Mouse (Mus musculus): Measurements from ENCODE around the gene Tigd3. TPM values are rescaled to one million over a fixed set of nuclear protein-coding genes. Genes with fewer than 3 reads are reported as not detected.
A peak's percentile ranks its signal among the peaks of the same experiment; 100 is the strongest.

Tigd3 gene
- 0.61 and 0.70 TPM in 2 replicates for polyA plus RNA-seq (2012; ENCODE audit: insufficient read depth, insufficient read length, missing spikeins)

DNA sequence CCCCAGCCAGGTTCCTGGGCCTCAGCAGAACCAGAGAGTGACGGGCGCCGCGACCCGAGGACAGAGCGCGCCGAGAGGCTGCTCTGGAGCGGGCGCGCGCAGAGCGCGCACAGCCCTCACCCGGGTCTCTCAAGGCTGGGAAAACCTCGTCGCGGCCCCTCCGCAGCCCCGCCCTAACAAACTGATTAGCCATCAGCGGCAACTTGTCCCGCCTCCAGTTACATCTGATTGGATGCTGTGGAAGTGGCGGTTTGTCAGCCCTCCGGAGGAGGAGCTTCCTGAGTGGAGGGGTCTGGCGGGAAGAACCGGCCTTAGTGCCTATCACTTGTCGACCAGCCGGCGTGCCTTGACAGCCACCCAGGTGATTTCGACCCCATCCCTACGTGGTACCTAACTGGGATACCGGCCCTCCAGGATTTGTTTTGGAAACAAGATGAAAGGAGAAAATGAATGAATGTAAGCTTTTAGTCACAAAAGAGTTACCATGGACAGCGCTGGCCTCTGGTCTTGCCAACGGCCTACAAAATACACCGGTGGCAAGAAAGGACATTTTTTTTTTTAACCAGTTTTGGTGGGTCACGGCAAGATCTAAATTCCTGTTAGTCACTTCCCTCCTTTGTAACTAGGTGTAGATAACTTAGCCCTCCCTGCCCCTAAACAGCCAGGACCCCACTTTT lies at the start of gene Tigd3:
Tigd3 (minus strand) TSS at position 148 of the 677 bp plus-strand sequence.
- H3K27ac ChIP-seq (ENCODE audit: insufficient read depth, low read depth, low read length), result no peak within 1 kb of the TSS
- H3K4me1 ChIP-seq (ENCODE audit: control insufficient read depth, insufficient read depth, low read length), result no peaks in the 10 kb centered on the region
- no peak for TF ChIP-seq POLR2A (IDR thresholded peaks at IDR 0.05; ENCODE audit: borderline replicate concordance, low read depth, low read length)
- no peak for TF ChIP-seq CTCF (IDR thresholded peaks at IDR 0.05; ENCODE audit: low read depth, low read length)
- H3K4me3 ChIP-seq (ENCODE audit: insufficient read depth, low read length), result peak within 1 kb of the TSS; percentile 52

DNA sequence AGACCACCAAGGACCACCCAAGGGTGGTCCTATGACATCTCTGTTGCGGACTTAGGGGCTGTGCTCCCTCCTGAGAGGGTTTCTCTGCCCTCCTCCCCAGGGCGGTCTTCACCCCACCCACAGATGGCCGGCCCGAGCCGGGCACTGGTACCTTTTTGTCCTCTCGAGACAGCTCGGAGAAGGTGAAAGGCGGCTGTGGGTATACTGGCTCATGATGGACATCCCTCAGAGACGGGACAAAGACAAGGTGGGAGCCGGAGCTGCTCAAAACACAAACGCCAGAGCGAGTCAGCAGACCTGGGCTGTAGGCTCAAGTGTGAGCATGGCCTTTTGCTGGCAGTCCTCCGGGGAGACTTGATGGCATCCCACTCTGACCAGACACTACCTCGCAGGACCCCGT lies 49.5 kb upstream of the Tigd3 start:
- peaks cover 32% of the 10 kb centered on the region for H3K4me1 ChIP-seq (ENCODE audit: control insufficient read depth, insufficient read depth, low read length)
- H3K27ac ChIP-seq (ENCODE audit: insufficient read depth, low read depth, low read length), result no peak overlapping the region
- H3K4me3 ChIP-seq (ENCODE audit: insufficient read depth, low read length), result no peak overlapping the region
- TF ChIP-seq POLR2A (IDR thresholded peaks at IDR 0.05; ENCODE audit: borderline replicate concordance, low read depth, low read length) (no peak), CTCF (IDR thresholded peaks at IDR 0.05; ENCODE audit: low read depth, low read length) (no peak)

DNA sequence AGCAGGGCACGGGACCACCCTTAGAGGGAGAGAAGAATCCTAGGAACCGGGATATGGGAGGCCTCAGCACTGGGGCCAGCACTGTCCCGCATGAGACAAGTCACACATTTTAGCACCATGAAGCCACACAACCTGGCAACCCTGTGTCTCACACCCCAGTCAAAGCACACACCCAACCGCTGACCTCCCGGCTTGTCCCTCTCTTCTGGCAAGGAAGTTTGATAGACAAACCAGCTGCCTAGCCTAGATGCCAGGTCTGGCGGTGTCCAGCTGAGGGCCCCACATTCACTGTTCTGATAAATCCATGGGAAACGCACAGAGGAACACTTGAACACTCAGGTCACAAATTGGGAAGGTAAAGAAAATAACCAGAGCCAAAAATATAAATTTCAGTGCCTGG lies 48.6 kb upstream of the Tigd3 start:
- H3K4me1 ChIP-seq (ENCODE audit: control insufficient read depth, insufficient read depth, low read length), result peaks cover 33% of the 10 kb centered on the region
- no peak overlapping the region for H3K27ac ChIP-seq (ENCODE audit: insufficient read depth, low read depth, low read length)
- TF ChIP-seq POLR2A (IDR thresholded peaks at IDR 0.05; ENCODE audit: borderline replicate concordance, low read depth, low read length), result no peak
- no peak for TF ChIP-seq CTCF (IDR thresholded peaks at IDR 0.05; ENCODE audit: low read depth, low read length)
- no peak overlapping the region for H3K4me3 ChIP-seq (ENCODE audit: insufficient read depth, low read length)

DNA sequence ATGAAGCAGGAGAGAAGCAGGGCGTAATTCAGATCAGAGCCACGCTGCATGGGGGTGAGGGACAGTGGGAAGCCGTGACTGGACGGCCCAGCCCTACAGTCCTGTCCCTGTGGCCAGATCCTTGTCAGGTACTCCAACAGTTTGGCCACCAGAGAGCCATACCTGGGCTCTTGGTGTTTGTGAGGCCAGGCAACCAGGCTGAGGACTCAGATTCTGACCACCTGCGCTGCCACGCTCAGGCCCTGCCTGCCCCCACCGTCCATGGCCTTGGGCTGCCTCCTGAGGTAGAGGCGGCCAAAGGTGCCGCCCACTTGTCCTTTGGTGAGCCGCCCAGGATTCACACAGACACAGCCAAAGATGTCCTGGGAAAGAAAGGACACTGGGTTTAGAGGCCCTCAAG lies 46.7 kb upstream of the Tigd3 start:
- no peak overlapping the region for H3K27ac ChIP-seq (ENCODE audit: insufficient read depth, low read depth, low read length)
- no peak overlapping the region for H3K4me3 ChIP-seq (ENCODE audit: insufficient read depth, low read length)
- peaks cover 22% of the 10 kb centered on the region for H3K4me1 ChIP-seq (ENCODE audit: control insufficient read depth, insufficient read depth, low read length)
- TF ChIP-seq POLR2A (IDR thresholded peaks at IDR 0.05; ENCODE audit: borderline replicate concordance, low read depth, low read length), result no peak
- no peak for TF ChIP-seq CTCF (IDR thresholded peaks at IDR 0.05; ENCODE audit: low read depth, low read length)

DNA sequence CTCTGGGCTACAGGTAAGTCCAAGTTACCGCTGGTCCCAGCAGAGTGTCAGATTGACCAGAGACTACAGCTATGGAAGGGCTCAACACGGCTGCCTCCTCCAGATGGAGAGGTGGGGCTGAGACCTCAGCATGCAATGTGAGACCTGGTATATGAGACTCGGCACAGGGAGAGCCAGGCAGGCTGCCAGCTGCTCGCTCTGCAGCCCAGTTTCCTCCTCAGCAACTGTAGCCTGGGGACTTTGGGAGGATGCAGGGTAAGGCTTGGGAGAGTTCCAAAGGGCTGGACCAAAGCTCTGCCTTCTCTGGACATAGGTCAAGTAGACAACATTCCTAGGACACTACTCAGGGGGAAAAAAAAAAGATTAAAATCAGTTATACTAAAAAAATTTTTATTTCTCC lies 46.2 kb upstream of the Tigd3 start:
- Histone ChIP-seq H3K27ac (ENCODE audit: insufficient read depth, low read depth, low read length) (no peak overlapping the region), H3K4me1 (ENCODE audit: control insufficient read depth, insufficient read depth, low read length) (peaks cover 19% of the 10 kb centered on the region)
- TF ChIP-seq POLR2A (IDR thresholded peaks at IDR 0.05; ENCODE audit: borderline replicate concordance, low read depth, low read length) (no peak), CTCF (IDR thresholded peaks at IDR 0.05; ENCODE audit: low read depth, low read length) (no peak)

DNA sequence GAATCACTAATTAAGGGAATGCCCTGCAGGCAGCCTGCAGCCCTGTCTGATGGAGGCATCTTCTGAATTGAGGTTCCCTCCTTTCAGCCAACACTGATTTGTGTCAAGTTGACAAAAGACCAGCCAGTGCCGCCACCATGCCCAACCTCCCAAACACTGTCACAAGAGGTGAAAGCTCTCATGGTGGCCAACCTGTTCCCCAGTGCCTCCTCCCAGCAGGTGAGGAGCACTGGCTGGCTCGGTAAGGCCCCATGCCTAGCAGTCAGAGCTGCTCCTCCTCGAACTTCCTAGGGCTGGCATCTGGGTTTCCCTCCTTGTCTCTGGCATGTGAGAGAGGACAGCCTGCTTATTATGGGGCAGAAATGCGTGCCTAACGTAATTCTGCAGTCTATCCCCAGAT lies 45.8 kb upstream of the Tigd3 start:
- no peak for TF ChIP-seq POLR2A (IDR thresholded peaks at IDR 0.05; ENCODE audit: borderline replicate concordance, low read depth, low read length)
- TF ChIP-seq CTCF (IDR thresholded peaks at IDR 0.05; ENCODE audit: low read depth, low read length), result no peak
- Histone ChIP-seq H3K4me3 (ENCODE audit: insufficient read depth, low read length) (no peak overlapping the region), H3K4me1 (ENCODE audit: control insufficient read depth, insufficient read depth, low read length) (peaks cover 15% of the 10 kb centered on the region), H3K27ac (ENCODE audit: insufficient read depth, low read depth, low read length) (no peak overlapping the region)

More for the DNA sequence above, 46.2 kb upstream of the Tigd3 start:
- no peak overlapping the region for H3K4me3 ChIP-seq (ENCODE audit: insufficient read depth, low read length)

DNA sequence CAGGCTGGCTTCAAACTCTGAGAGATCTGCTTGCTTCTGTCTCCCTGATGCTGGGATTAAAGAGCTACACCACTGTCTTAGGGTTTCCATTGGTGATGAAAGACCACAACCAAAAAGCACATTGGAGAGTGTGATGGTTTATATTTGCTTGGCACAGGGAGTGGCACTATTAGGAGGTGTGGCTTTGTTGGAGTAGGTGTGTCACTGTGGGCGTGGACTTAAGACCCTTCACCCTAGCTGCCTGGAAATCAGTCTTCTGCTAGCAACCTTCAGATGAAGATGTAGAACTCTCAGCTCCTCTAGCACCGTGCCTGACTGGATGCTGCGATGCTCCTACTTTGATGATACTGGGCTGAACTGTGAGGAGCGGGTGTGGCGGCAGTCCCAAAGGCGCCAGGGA lies 44.6 kb upstream of the Tigd3 start:
- Histone ChIP-seq H3K4me1 (ENCODE audit: control insufficient read depth, insufficient read depth, low read length) (peaks cover 5% of the 10 kb centered on the region; the same call in 1 of the 2 replicates), H3K4me3 (ENCODE audit: insufficient read depth, low read length) (no peak overlapping the region), H3K27ac (ENCODE audit: insufficient read depth, low read depth, low read length) (no peak overlapping the region)
- TF ChIP-seq CTCF (IDR thresholded peaks at IDR 0.05; ENCODE audit: low read depth, low read length) (no peak), POLR2A (IDR thresholded peaks at IDR 0.05; ENCODE audit: borderline replicate concordance, low read depth, low read length) (no peak)

DNA sequence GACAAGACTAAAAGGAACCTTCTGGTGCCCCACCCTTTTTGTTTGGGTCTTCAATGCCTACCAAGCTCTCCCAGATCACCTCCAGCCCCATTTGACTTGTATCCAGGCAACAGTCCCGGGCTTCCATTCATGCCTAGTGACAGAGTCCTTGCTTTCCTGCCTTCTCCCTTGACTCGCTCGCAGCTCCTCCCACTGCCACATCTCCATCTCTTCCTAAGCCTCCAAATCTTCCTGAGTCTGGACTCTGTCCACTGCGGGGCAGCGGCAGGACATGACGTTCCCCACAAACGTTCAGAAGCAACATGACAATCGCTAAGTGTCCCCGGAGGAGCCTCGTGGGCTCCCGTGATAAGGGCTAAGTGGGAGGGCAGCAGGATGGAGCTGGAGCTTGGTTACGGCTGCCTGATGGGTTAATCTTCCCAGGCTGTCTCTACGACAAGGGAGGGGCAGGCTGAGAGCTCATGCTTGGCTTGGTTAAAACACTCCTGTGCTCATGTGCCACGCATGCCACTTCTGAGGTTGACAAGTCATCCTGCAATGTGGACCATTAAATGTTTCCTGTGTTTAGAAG lies 44.0 kb upstream of the Tigd3 start:
- TF ChIP-seq POLR2A (IDR thresholded peaks at IDR 0.05; ENCODE audit: borderline replicate concordance, low read depth, low read length) (no peak), CTCF (IDR thresholded peaks at IDR 0.05; ENCODE audit: low read depth, low read length) (no peak)
- no peak overlapping the region for H3K4me3 ChIP-seq (ENCODE audit: insufficient read depth, low read length)
- peaks cover 5% of the 10 kb centered on the region; the same call in 1 of the 2 replicates for H3K4me1 ChIP-seq (ENCODE audit: control insufficient read depth, insufficient read depth, low read length)
- H3K27ac ChIP-seq (ENCODE audit: insufficient read depth, low read depth, low read length), result no peak overlapping the region

DNA sequence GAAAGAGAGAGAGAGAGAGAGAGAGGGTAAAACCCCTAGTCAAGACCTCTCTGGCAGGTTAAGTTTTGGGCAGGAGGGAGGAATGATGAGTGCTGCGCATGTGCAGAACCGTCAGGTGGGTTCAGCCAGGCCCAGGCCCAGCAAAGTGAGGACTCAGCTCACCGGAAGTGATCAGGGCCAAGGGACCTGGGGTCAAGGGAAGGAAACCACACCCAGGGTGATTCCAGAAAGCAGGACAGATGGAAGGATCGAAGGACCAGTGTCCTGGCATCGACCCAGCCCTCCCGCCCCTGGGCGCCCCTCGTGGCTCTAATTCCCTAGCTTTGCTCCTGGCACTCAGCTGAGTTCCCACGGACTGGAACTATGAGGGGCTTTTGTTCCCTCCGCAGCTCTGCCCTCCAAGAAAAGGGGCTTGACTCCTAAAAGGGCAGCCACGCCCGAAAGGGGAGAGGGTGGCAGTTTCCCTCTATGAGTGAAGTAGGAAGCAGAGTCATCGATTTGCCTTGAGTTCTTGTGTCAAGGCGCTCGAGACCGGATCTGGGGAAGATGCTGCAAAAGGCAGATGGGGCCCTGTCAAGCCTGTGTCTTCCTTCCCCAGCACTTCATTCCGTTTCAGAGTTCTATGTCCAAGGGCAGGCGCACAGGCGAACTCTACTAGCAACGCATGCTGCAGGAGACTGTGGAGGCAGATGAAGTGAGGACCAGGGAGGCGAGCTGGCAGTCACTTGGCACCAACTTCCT lies 43.3 kb upstream of the Tigd3 start:
- Histone ChIP-seq H3K27ac (ENCODE audit: insufficient read depth, low read depth, low read length) (no peak overlapping the region), H3K4me3 (ENCODE audit: insufficient read depth, low read length) (no peak overlapping the region), H3K4me1 (ENCODE audit: control insufficient read depth, insufficient read depth, low read length) (peaks cover 5% of the 10 kb centered on the region)
- TF ChIP-seq CTCF (IDR thresholded peaks at IDR 0.05; ENCODE audit: low read depth, low read length) (no peak), POLR2A (IDR thresholded peaks at IDR 0.05; ENCODE audit: borderline replicate concordance, low read depth, low read length) (no peak)

DNA sequence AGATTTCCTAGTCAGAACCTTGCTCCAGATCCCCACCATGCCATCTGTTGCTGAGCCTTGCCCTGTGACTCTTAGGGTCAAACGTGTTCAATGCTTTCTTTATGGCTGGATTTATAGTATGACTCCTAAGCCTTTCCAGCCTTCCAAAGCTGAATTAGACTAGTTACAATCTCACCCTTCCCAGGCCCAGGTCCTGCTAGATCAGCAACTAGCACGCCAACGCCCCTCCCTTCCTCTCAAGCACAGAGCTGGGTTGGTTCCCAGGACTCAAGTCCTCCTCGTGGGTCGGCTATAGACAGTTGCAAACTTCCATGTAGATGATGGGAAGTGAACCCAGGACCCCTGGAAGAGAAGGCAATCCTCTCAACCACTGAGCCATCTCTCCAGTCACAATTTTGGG lies 41.7 kb upstream of the Tigd3 start:
- TF ChIP-seq POLR2A (IDR thresholded peaks at IDR 0.05; ENCODE audit: borderline replicate concordance, low read depth, low read length) (no peak), CTCF (IDR thresholded peaks at IDR 0.05; ENCODE audit: low read depth, low read length) (no peak)
- peaks cover 19% of the 10 kb centered on the region for H3K4me1 ChIP-seq (ENCODE audit: control insufficient read depth, insufficient read depth, low read length)
- H3K4me3 ChIP-seq (ENCODE audit: insufficient read depth, low read length), result no peak overlapping the region
- no peak overlapping the region for H3K27ac ChIP-seq (ENCODE audit: insufficient read depth, low read depth, low read length)

Data from bone marrow macrophage, adult 2 months (primary cell).